16 mouse cellular contexts compared by ENCODE assay signal in genomic region chr15:77829542-77829941, GRCm38 (mm10). TPM values are rescaled to one million over a fixed set of nuclear protein-coding genes. Genes with fewer than 3 reads are reported as not detected.
DNase-seq lines count a peak whose midpoint lies in the region; ATAC-seq and TF ChIP-seq lines count a peak whose summit lies in the region.
"Had no signal": no experiment of that assay in that cellular context is flagged by ENCODE, and none has a peak within 500 bp of the region (broad histone marks: within the 10 kb centered on the region; RNA-seq: fewer than 3 reads in every experiment).

No protein-coding gene starts in this region.

- H3K9me3 ChIP-seq in kidney, embryonic 15.5 days (replicated peaks), result no peaks in the 10 kb centered on the region
- H3K9me3 ChIP-seq in E14TG2a.4 (ENCODE audit: low read length), result no peaks in the 10 kb centered on the region
- no peaks in the 10 kb centered on the region for H3K9me3 ChIP-seq in liver, embryonic 13.5 days (replicated peaks)
- H3K9me3 ChIP-seq: midbrain, embryonic 15.5 days; neural tube, embryonic 13.5 days had no signal

- H3K27me3 ChIP-seq in cerebellum, adult 2 months (ENCODE audit: control insufficient read depth, insufficient read depth, low read length), result no peaks in the 10 kb centered on the region
- H3K27me3 ChIP-seq in kidney, embryonic 15.5 days, result no peaks in the 10 kb centered on the region
- no peaks in the 10 kb centered on the region for H3K27me3 ChIP-seq in E14TG2a.4 (ENCODE audit: insufficient read depth, low read length)
- H3K27me3 ChIP-seq in liver, embryonic 13.5 days, result no peaks in the 10 kb centered on the region
- H3K27me3 ChIP-seq: midbrain, embryonic 15.5 days; neural tube, embryonic 13.5 days had no signal

- TF ChIP-seq CTCF in cerebellum, adult 2 months (IDR thresholded peaks at IDR 0.05; ENCODE audit: borderline replicate concordance, insufficient read depth, low read depth, low read length), result no peak
- TF ChIP-seq CTCF in E14TG2a.4 (conservative IDR thresholded peaks at IDR 0.05; ENCODE audit: low read length), result no peak

- no peak for TF ChIP-seq POLR2A in cerebellum, adult 2 months (IDR thresholded peaks at IDR 0.05; ENCODE audit: borderline replicate concordance, insufficient read depth, low read length)

- H3K4me1 ChIP-seq in cerebellum, adult 2 months (ENCODE audit: control insufficient read depth, insufficient read depth, low read length), result peaks cover 47% of the 10 kb centered on the region
- H3K4me1 ChIP-seq in kidney, embryonic 15.5 days, result peaks cover 95% of the 10 kb centered on the region
- H3K4me1 ChIP-seq in E14TG2a.4 (replicated peaks; ENCODE audit: low read depth, low read length), result peaks cover 97% of the 10 kb centered on the region
- H3K4me1 ChIP-seq in liver, embryonic 13.5 days (replicated peaks), result peaks cover 95% of the 10 kb centered on the region

- WGBS in cerebellum, adult 2 months, result 63% methylated on average over 2 of the region's 2 CpGs
- 75% methylated on average over 2 of the region's 2 CpGs for WGBS in kidney, embryonic 15.5 days
- WGBS in liver, embryonic 13.5 days (ENCODE audit: insufficient replicate concordance), result 73% methylated on average over 2 of the region's 2 CpGs

- no peak for DNase-seq in cerebellum, adult 2 months
- DNase-seq in cerebellum, adult 8-10 months, result no peak
- no peak for DNase-seq in kidney, postnatal 14 days
- no peak for DNase-seq in liver, embryonic 13.5 days
- no peak for DNase-seq in layer of hippocampus, postnatal 25 days (ENCODE audit: extremely low spot score in 1 of 2, low spot score in 1 of 2)
- DNase-seq in urinary bladder, postnatal 25 days (ENCODE audit: low spot score), result no peak
- DNase-seq: cerebellum, adult 11 months; gastrocnemius, postnatal 25 days; heart, postnatal 14 days; lung, postnatal 10 days; thymus, adult 2 months had no signal

- H3K4me2 ChIP-seq in kidney, embryonic 15.5 days, result no peak overlapping the region
- no peak overlapping the region for H3K4me2 ChIP-seq in liver, embryonic 13.5 days
- H3K4me2 ChIP-seq: midbrain, embryonic 15.5 days; neural tube, embryonic 13.5 days had no signal

- H3K36me3 ChIP-seq in kidney, embryonic 15.5 days, result peaks cover 13% of the 10 kb centered on the region
- H3K36me3 ChIP-seq in E14TG2a.4 (ENCODE audit: insufficient read depth, low read length), result peaks cover 70% of the 10 kb centered on the region
- peaks cover 37% of the 10 kb centered on the region for H3K36me3 ChIP-seq in liver, embryonic 13.5 days
- H3K36me3 ChIP-seq: midbrain, embryonic 15.5 days; neural tube, embryonic 13.5 days had no signal

- ATAC-seq in kidney, embryonic 15.5 days (replicated peaks; ENCODE audit: low FRiP score), result 0 out of 2 replicates have a peak, but pooled peaks have one; percentile 21
- no peak for ATAC-seq in liver, embryonic 13.5 days (ENCODE audit: low read depth)
- ATAC-seq: midbrain, embryonic 15.5 days had no signal

- H3K4me3 ChIP-seq in cerebellum, adult 2 months (replicated peaks; ENCODE audit: insufficient read depth, low read depth, low read length), result no peak overlapping the region
- no peak overlapping the region for H3K4me3 ChIP-seq in kidney, embryonic 15.5 days (replicated peaks)
- H3K4me3 ChIP-seq in E14TG2a.4 (replicated peaks; ENCODE audit: low read length), result 0 out of 2 replicates have a peak overlapping the region, but pooled peaks have one; percentile 17
- H3K4me3 ChIP-seq in liver, embryonic 13.5 days (replicated peaks), result no peak overlapping the region
- H3K4me3 ChIP-seq: layer of hippocampus, adult 2 months; midbrain, embryonic 15.5 days; neural tube, embryonic 13.5 days had no signal

- H3K27ac ChIP-seq in cerebellum, adult 2 months (ENCODE audit: insufficient read depth, low read length), result 0 out of 2 replicates have a peak overlapping the region, but pooled peaks have one; percentile 5
- peak overlapping the region; percentile 83 for H3K27ac ChIP-seq in kidney, embryonic 15.5 days
- peak overlapping the region; percentile 16; the same call in 1 of the 2 replicates for H3K27ac ChIP-seq in liver, embryonic 13.5 days
- H3K27ac ChIP-seq: layer of hippocampus, adult 2 months; midbrain, embryonic 15.5 days; neural tube, embryonic 13.5 days had no signal

- no peak overlapping the region for H3K9ac ChIP-seq in kidney, embryonic 15.5 days
- no peak overlapping the region for H3K9ac ChIP-seq in liver, embryonic 13.5 days
- H3K9ac ChIP-seq: midbrain, embryonic 15.5 days; neural tube, embryonic 13.5 days had no signal

RNA-seq across cellular contexts. Expression of gene Myh9, which starts 12.4 kb away (rescaled TPM):
- polyA plus RNA-seq in cerebellum, adult 2 months (2012; rRNA removed), result 44.2 and 45.2 TPM in 2 replicates
- polyA plus RNA-seq in kidney, embryonic 15.5 days (2015; fragmentation: Nextera tagmentation; extraction: Ambion mirVana), result 56.2 and 60.2 TPM in 2 replicates
- 18.3 and 22.2 TPM in 2 replicates for polyA plus RNA-seq in liver, embryonic 13.5 days (2015; fragmentation: Nextera tagmentation; extraction: Ambion mirVana)
- 10 to 100 TPM; 75.0 to 90.2 TPM for total RNA-seq in layer of hippocampus, postnatal 25 days (2021)

Comparison
In these comparisons a context has a peak if more than half of its experiments do, and no peak if none do; other contexts are left out.
1. H3K27ac ChIP-seq: peak in every context shown above with its lines; median percentile 83 in kidney, embryonic 15.5 days; 16 in liver, embryonic 13.5 days; 5 in cerebellum, adult 2 months.